Mouse (Mus musculus) frontal cortex, adult 2 months (tissue): ENCODE results near the gene Rrp9. TPM values are rescaled to one million over a fixed set of nuclear protein-coding genes. Genes with fewer than 3 reads are reported as not detected.
A peak's percentile ranks its signal among the peaks of the same experiment; 100 is the strongest.

Experiments
- DNase-seq, 2 experiments: peaks; one replicate each; pipeline ENCODE4 v3.0.0; 2022; ENCODE audit warnings: low spot score in 1 of 2; ENCODE audit errors: extremely low spot score in 1 of 2
- polyA plus RNA-seq: library from polyadenylated mRNA; depleted of rRNA; stranded (reverse); fragments of >200 nt; gene quantifications from 2 replicates; pipeline ENCODE4 v1.2.3, GENCODE M21; 2012; rRNA removed

Gene Rrp9
- polyA plus RNA-seq, 1 experiment: 45.8 TPM

DNA sequence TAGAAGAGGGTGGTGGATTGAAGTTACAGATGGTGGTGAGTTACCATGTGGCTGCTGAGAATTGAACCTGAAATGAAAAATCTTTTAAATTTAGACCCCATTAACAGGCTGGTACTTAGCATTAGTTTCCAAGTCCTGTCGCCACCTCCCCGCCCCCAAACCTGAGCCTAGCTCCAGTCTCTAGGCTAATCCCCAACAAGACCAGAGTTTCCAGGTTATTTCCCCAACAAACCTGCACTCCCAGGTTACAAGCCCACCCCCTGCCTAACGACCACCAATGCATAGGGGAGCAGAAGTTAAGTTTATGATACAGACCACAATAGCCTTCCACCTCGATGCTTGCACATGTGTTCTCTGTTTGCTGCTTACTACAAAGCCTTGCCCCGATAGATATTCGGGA is 37.8 kb downstream of the Rrp9 start:
- DNase-seq: no peak

DNA sequence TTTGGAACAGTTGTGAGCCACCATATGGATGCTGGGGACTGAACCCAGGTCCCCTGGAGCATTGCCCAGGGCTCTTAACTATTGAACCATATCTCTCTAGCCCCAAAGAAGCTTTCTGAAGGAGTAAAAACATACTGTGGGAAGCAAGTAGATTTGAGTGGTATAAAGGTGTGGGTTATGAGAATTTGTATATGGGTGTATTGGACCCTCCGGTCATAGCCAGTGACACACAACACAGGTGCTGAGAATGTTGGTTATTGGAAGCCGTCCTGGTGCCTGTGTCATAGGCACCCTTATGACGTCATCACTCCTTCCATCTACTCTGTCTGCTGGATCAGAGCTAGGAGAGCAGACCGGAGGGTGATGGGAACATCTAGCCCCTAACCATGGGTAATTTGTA is 38.5 kb downstream of the Rrp9 start, which contains the start of gene Iqcf5:
TSS of gene Iqcf5 (plus strand) at position 301 of the 400 bp plus-strand sequence.
- DNase-seq: no peak

- no peak for DNase-seq
Measured at GRCm38 (mm10) chr9:106519433-106519832, 43.7 kb downstream of the Rrp9 start.

- no peak for DNase-seq
Measured at GRCm38 (mm10) chr9:106519909-106520308, 44.1 kb downstream of the Rrp9 start.

GRCm38 (mm10) chr9:106531833-106532232 is 56.1 kb downstream of the Rrp9 start:
- peak in 1 of 2 experiments; percentile 72 for DNase-seq

GRCm38 (mm10) chr9:106534296-106534695 is 58.5 kb downstream of the Rrp9 start:
- no peak for DNase-seq

- peak; percentile 26 to 49 for DNase-seq
Measured at GRCm38 (mm10) chr9:106534975-106535374, 59.2 kb downstream of the Rrp9 start.

Other genes starting within 250 kb of the Rrp9 start
- gene Alas1, start 227.3 kb upstream of the Rrp9 start, polyA plus RNA-seq: 122 and 129 TPM in 2 replicates
- 24.2 and 25.6 TPM in 2 replicates for gene Poc1a, start 194.9 kb upstream of the Rrp9 start, polyA plus RNA-seq
- 92.3 and 101 TPM in 2 replicates for gene Dusp7, start 107.3 kb upstream of the Rrp9 start, polyA plus RNA-seq
- gene Rpl29, start 46.5 kb upstream of the Rrp9 start, polyA plus RNA-seq: 727 and 762 TPM in 2 replicates
- gene Acy1, start 37.6 kb upstream of the Rrp9 start, polyA plus RNA-seq: 9.8 and 9.9 TPM in 2 replicates
- 29.0 and 36.5 TPM in 2 replicates for gene Abhd14b, start 28.5 kb upstream of the Rrp9 start, polyA plus RNA-seq
- 73.6 and 78.1 TPM in 2 replicates for gene Abhd14a, start 28.3 kb upstream of the Rrp9 start, polyA plus RNA-seq
- gene Pcbp4, start 22.7 kb upstream of the Rrp9 start, polyA plus RNA-seq: 220 and 253 TPM in 2 replicates
- gene Gpr62, start 10.0 kb upstream of the Rrp9 start, polyA plus RNA-seq: 9.7 and 11.2 TPM in 2 replicates
- 4.3 and 5.1 TPM in 2 replicates for gene Parp3, start 986 bp downstream of the Rrp9 start, polyA plus RNA-seq
- gene Iqcf1, start 24.0 kb downstream of the Rrp9 start, polyA plus RNA-seq: not detected in 2 replicates
- gene Iqcf5, start 38.6 kb downstream of the Rrp9 start, polyA plus RNA-seq: 0.25 TPM in 1 of 2 replicates, not detected in the other
- gene Iqcf3, start 85.7 kb downstream of the Rrp9 start, polyA plus RNA-seq: not detected in 2 replicates
- gene Iqcf4, start 95.0 kb downstream of the Rrp9 start, polyA plus RNA-seq: not detected in 2 replicates
- not detected in 2 replicates for gene Iqcf6, start 150.6 kb downstream of the Rrp9 start, polyA plus RNA-seq
- gene Grm2, start 180.1 kb downstream of the Rrp9 start, polyA plus RNA-seq: 73.5 and 78.2 TPM in 2 replicates
- gene Tex264, start 210.0 kb downstream of the Rrp9 start, polyA plus RNA-seq: 96.7 and 104 TPM in 2 replicates